25 mouse cellular contexts compared by ENCODE assay signal in genomic region chr3:14967235-14967634, GRCm38 (mm10).
DNase-seq lines count a peak whose midpoint lies in the region; ATAC-seq and TF ChIP-seq lines count a peak whose summit lies in the region.
"Had no signal": no experiment of that assay in that cellular context is flagged by ENCODE, and none has a peak within 500 bp of the region (broad histone marks: within the 10 kb centered on the region; RNA-seq: fewer than 3 reads in every experiment).

No protein-coding gene starts in this region.

- ATAC-seq in kidney, embryonic 14.5 days (ENCODE audit: low FRiP score, low TSS enrichment) = no peak
- ATAC-seq in lung, embryonic 14.5 days (ENCODE audit: insufficient read depth) = no peak
- ATAC-seq: activated CD4-positive, CD25-positive, alpha-beta regulatory T cell, adult 4 months; forebrain, embryonic 14.5 days; Patski had no signal

- no peaks in the 10 kb centered on the region for H3K36me3 ChIP-seq in kidney, embryonic 14.5 days (ENCODE audit: control insufficient read depth, insufficient read depth, low read length)
- H3K36me3 ChIP-seq in lung, embryonic 14.5 days (ENCODE audit: insufficient read depth) = no peaks in the 10 kb centered on the region
- H3K36me3 ChIP-seq: embryonic facial prominence, embryonic 15.5 days; forebrain, embryonic 10.5 days; heart, embryonic 15.5 days; hindbrain, embryonic 10.5 days; hindbrain, embryonic 15.5 days had no signal

- DNase-seq in kidney, adult 18-20 months = peak; percentile 44
- peak; percentile 27 for DNase-seq in lung, embryonic 14.5 days
- no peak for DNase-seq in lung, adult 18-20 months
- DNase-seq in kidney, postnatal 25 days = peak; percentile 49 to 67
- peak; percentile 27 for DNase-seq in yolk sac, embryonic 10.5 days (ENCODE audit: low spot score)
- no peak for DNase-seq in cerebellum, adult 11 months
- DNase-seq in lung, postnatal 14 days = no peak
- DNase-seq: adrenal gland, postnatal 25 days; cerebellum, adult 8-10 months; embryo, embryonic 11 days; gastrocnemius, postnatal 10 days; heart, adult 18-20 months; heart, postnatal 14 days had no signal

- TF ChIP-seq CTCF in lung, embryonic 14.5 days (IDR thresholded peaks at IDR 0.05; ENCODE audit: low read depth) = no peak

- H3K9ac ChIP-seq in kidney, embryonic 14.5 days (ENCODE audit: low read depth, low read length) = no peak overlapping the region
- no peak overlapping the region for H3K9ac ChIP-seq in lung, embryonic 14.5 days
- H3K9ac ChIP-seq: embryonic facial prominence, embryonic 15.5 days; heart, embryonic 15.5 days; hindbrain, embryonic 15.5 days had no signal

- H3K27ac ChIP-seq in kidney, embryonic 14.5 days (ENCODE audit: low read depth, low read length) = no peak overlapping the region
- H3K27ac ChIP-seq in lung, embryonic 14.5 days (ENCODE audit: low read depth) = no peak overlapping the region
- H3K27ac ChIP-seq: embryonic facial prominence, embryonic 15.5 days; forebrain, embryonic 10.5 days; heart, embryonic 15.5 days; hindbrain, embryonic 10.5 days; hindbrain, embryonic 15.5 days had no signal

- no peak overlapping the region for H3K4me3 ChIP-seq in kidney, embryonic 14.5 days (ENCODE audit: low read length)
- H3K4me3 ChIP-seq in lung, embryonic 14.5 days (ENCODE audit: low read depth, low read length) = no peak overlapping the region
- H3K4me3 ChIP-seq: embryonic facial prominence, embryonic 15.5 days; erythroblast, embryonic 14.5 days; forebrain, embryonic 10.5 days; heart, embryonic 15.5 days; hindbrain, embryonic 10.5 days; hindbrain, embryonic 15.5 days had no signal

- no peaks in the 10 kb centered on the region for H3K27me3 ChIP-seq in kidney, embryonic 14.5 days (ENCODE audit: control insufficient read depth, insufficient read depth, low read length)
- H3K27me3 ChIP-seq in lung, embryonic 14.5 days (ENCODE audit: insufficient read depth, low read length) = no peaks in the 10 kb centered on the region
- H3K27me3 ChIP-seq: CH12.LX; embryonic facial prominence, embryonic 15.5 days; heart, embryonic 15.5 days; hindbrain, embryonic 15.5 days; Patski had no signal

- WGBS in kidney, embryonic 14.5 days = 65% methylated on average over 5 of the region's 5 CpGs
- WGBS in lung, embryonic 14.5 days = 49% methylated on average over 5 of the region's 5 CpGs

- H3K9me3 ChIP-seq in kidney, embryonic 14.5 days (ENCODE audit: control insufficient read depth, low read length) = no peaks in the 10 kb centered on the region
- no peaks in the 10 kb centered on the region for H3K9me3 ChIP-seq in lung, embryonic 14.5 days (ENCODE audit: low read depth, low read length)
- H3K9me3 ChIP-seq: embryonic facial prominence, embryonic 15.5 days; forebrain, embryonic 10.5 days; heart, embryonic 15.5 days; hindbrain, embryonic 10.5 days; hindbrain, embryonic 15.5 days had no signal

- no peak overlapping the region for H3K4me2 ChIP-seq in kidney, embryonic 14.5 days (replicated peaks; ENCODE audit: low read depth, low read length)
- H3K4me2 ChIP-seq in lung, embryonic 14.5 days = no peak overlapping the region
- H3K4me2 ChIP-seq: embryonic facial prominence, embryonic 15.5 days; heart, embryonic 11.5 days; heart, embryonic 15.5 days; hindbrain, embryonic 15.5 days had no signal

- no peaks in the 10 kb centered on the region for H3K4me1 ChIP-seq in kidney, embryonic 14.5 days (ENCODE audit: control insufficient read depth, insufficient read depth, low read length)
- peaks cover 3% of the 10 kb centered on the region; the same call in 1 of the 2 replicates for H3K4me1 ChIP-seq in lung, embryonic 14.5 days (ENCODE audit: insufficient read depth)
- H3K4me1 ChIP-seq: embryonic facial prominence, embryonic 15.5 days; forebrain, embryonic 10.5 days; heart, embryonic 15.5 days; hindbrain, embryonic 10.5 days; hindbrain, embryonic 15.5 days had no signal

Comparison
In these comparisons a context has a peak if more than half of its experiments do, and no peak if none do; other contexts are left out.
1. DNase-seq: peak in kidney, adult 18-20 months (single experiment), lung, embryonic 14.5 days (single experiment), kidney, postnatal 25 days (2 of 2) and yolk sac, embryonic 10.5 days (single experiment); none in lung, adult 18-20 months (0 of 2), cerebellum, adult 11 months (single experiment) and lung, postnatal 14 days (single experiment).